Mouse (Mus musculus) cortical plate, adult 2 months (tissue): Measurements from ENCODE around the gene Eif2s1.

Experiments
- CTCF ChIP-seq: fragments of 200-500 bp; IDR thresholded peaks from 2 replicates; pipeline ENCODE4 v1.5.1; 2011; ENCODE audit warnings: mild to moderate bottlenecking, control low read depth, low read length; ENCODE audit not compliant: insufficient read depth; ENCODE audit errors: extremely low read depth
- POLR2A ChIP-seq: fragments of 200-500 bp; IDR thresholded peaks from 2 replicates; pipeline ENCODE4 v1.6.1; 2011; ENCODE audit warnings: mild to moderate bottlenecking, low read length, control low read depth; ENCODE audit not compliant: insufficient read depth; ENCODE audit errors: extremely low read depth

- no peak for TF ChIP-seq CTCF
- TF ChIP-seq POLR2A: no peak
Measured at GRCm38 (mm10) chr12:78927287-78927686, 65.7 kb downstream of the Eif2s1 start.
